Mouse (Mus musculus): ENCODE measurements around the gene Ppp2r5a. TPM values are rescaled to one million over a fixed set of nuclear protein-coding genes. Genes with fewer than 3 reads are reported as not detected.
"Not testable (repeated sequence)": the region's sequence is repeated elsewhere in the genome, so short reads cannot be mapped to it uniquely, and the experiment has no call there.

The Ppp2r5a gene
- 10 to 100 TPM; 33.7 to 66.6 (median 43.3) TPM for polyA plus RNA-seq (2017; shearing (Covaris generic))

- no peak for ATAC-seq
Observed at GRCm38 (mm10) chr1:191403074-191403473, at the start of gene Ppp2r5a. TSS of gene Ppp2r5a (minus strand) at chr1:191403272.

- no peak for ATAC-seq
Observed at GRCm38 (mm10) chr1:191450614-191451013, 47.5 kb upstream of the Ppp2r5a start.

GRCm38 (mm10) chr1:191449537-191449936, 46.5 kb upstream of the Ppp2r5a start:
- ATAC-seq: no peak

- ATAC-seq: peak; percentile 51
Observed at GRCm38 (mm10) chr1:191447391-191448016, 44.4 kb upstream of the Ppp2r5a start.

GRCm38 (mm10) chr1:191446307-191446706, 43.2 kb upstream of the Ppp2r5a start:
- ATAC-seq: peak; percentile 3

GRCm38 (mm10) chr1:191445831-191446258, 42.8 kb upstream of the Ppp2r5a start:
- peak; percentile 66 for ATAC-seq

- ATAC-seq: peak; percentile 12
Observed at GRCm38 (mm10) chr1:191445401-191445800, 42.3 kb upstream of the Ppp2r5a start.

GRCm38 (mm10) chr1:191444467-191444866, 41.4 kb upstream of the Ppp2r5a start:
- no peak for ATAC-seq

GRCm38 (mm10) chr1:191439011-191439410, 35.9 kb upstream of the Ppp2r5a start:
- peak; percentile 41 for ATAC-seq

- ATAC-seq: no peak
Observed at GRCm38 (mm10) chr1:191438546-191438945, 35.5 kb upstream of the Ppp2r5a start.

- no peak for ATAC-seq
Observed at GRCm38 (mm10) chr1:191436647-191437046, 33.6 kb upstream of the Ppp2r5a start.

GRCm38 (mm10) chr1:191435359-191435758, 32.3 kb upstream of the Ppp2r5a start:
- ATAC-seq: no peak

- ATAC-seq: peak; percentile 44
Observed at GRCm38 (mm10) chr1:191432531-191432930, 29.5 kb upstream of the Ppp2r5a start.

- ATAC-seq: peak; percentile 64
Observed at GRCm38 (mm10) chr1:191432023-191432422, 29.0 kb upstream of the Ppp2r5a start.

GRCm38 (mm10) chr1:191430121-191430520, 27.0 kb upstream of the Ppp2r5a start:
- ATAC-seq: no peak

- ATAC-seq: peak; percentile 13
Observed at GRCm38 (mm10) chr1:191425884-191426283, 22.8 kb upstream of the Ppp2r5a start.

- no peak for ATAC-seq
Observed at GRCm38 (mm10) chr1:191423201-191423600, 20.1 kb upstream of the Ppp2r5a start.

- ATAC-seq: not testable (repeated sequence)
Observed at GRCm38 (mm10) chr1:191422714-191423113, 19.6 kb upstream of the Ppp2r5a start.

- peak; percentile 61 for ATAC-seq
Observed at GRCm38 (mm10) chr1:191422164-191422563, 19.1 kb upstream of the Ppp2r5a start.

- no peak for ATAC-seq
Observed at GRCm38 (mm10) chr1:191421426-191421999, 18.4 kb upstream of the Ppp2r5a start.

- ATAC-seq: peak; percentile 81
Observed at GRCm38 (mm10) chr1:191420930-191421404, 17.9 kb upstream of the Ppp2r5a start.

- ATAC-seq: no peak
Observed at GRCm38 (mm10) chr1:191419991-191420751, 17.1 kb upstream of the Ppp2r5a start.

- ATAC-seq: no peak
Observed at GRCm38 (mm10) chr1:191419421-191419820, 16.3 kb upstream of the Ppp2r5a start.

All from inflammation-experienced regulatory T-cells, adult 6 months (primary cell).